Mouse (Mus musculus): ENCODE measurements around the gene Magi1. TPM values are rescaled to one million over a fixed set of nuclear protein-coding genes. Genes with fewer than 3 reads are reported as not detected.

Gene Magi1
- polyA plus RNA-seq, 1 experiment from 2014 or later = 7.9 TPM

- H3K27ac ChIP-seq (replicated peaks in 1 of 2; ENCODE audit: control insufficient read depth in 1 of 2, insufficient read depth in 1 of 2, low read depth in 2 of 2, low read length in 2 of 2) = no peak overlapping the region
- H3K4me2 ChIP-seq (ENCODE audit: low read length) = no peak overlapping the region
- peaks cover 5 to 9% of the 10 kb centered on the region in 2 experiments; a peak in 2 of 4 replicates for H3K4me1 ChIP-seq (ENCODE audit: control insufficient read depth in 2 of 2, insufficient read depth in 2 of 2, low read length in 2 of 2)
- no peak for ATAC-seq (ENCODE audit: insufficient number of reproducible peaks, insufficient read depth, low FRiP score, low read depth)
- no peaks in the 10 kb centered on the region for H3K9me3 ChIP-seq (ENCODE audit: control insufficient read depth, low read length)
- H3K9ac ChIP-seq (ENCODE audit: low read length) = no peak overlapping the region
- WGBS = 80% methylated on average over 9 of the region's 9 CpGs
- no peaks in the 10 kb centered on the region for H3K27me3 ChIP-seq (ENCODE audit: control insufficient read depth, insufficient read depth, low read length)
- H3K4me3 ChIP-seq (ENCODE audit: control insufficient read depth in 1 of 2, insufficient read depth in 1 of 2, low read depth in 1 of 2, low read length in 2 of 2) = no peak overlapping the region
- no peaks in the 10 kb centered on the region for H3K36me3 ChIP-seq (ENCODE audit: control insufficient read depth, insufficient read depth, low read length)
These were observed 461.4 kb downstream of the Magi1 start for GRCm38 (mm10) chr6:93822221-93822897.

- Histone ChIP-seq H3K9ac (ENCODE audit: low read length) (no peak overlapping the region), H3K4me3 (ENCODE audit: control insufficient read depth in 1 of 2, insufficient read depth in 1 of 2, low read depth in 1 of 2, low read length in 2 of 2) (no peak overlapping the region), H3K4me1 (ENCODE audit: control insufficient read depth in 2 of 2, insufficient read depth in 2 of 2, low read length in 2 of 2) (peaks cover 3 to 6% of the 10 kb centered on the region in 2 experiments; a peak in 2 of 4 replicates), H3K4me2 (ENCODE audit: low read length) (no peak overlapping the region), H3K27ac (replicated peaks in 1 of 2; ENCODE audit: control insufficient read depth in 1 of 2, insufficient read depth in 1 of 2, low read depth in 2 of 2, low read length in 2 of 2) (no peak overlapping the region), H3K9me3 (ENCODE audit: control insufficient read depth, low read length) (no peaks in the 10 kb centered on the region), H3K36me3 (ENCODE audit: control insufficient read depth, insufficient read depth, low read length) (no peaks in the 10 kb centered on the region), H3K27me3 (ENCODE audit: control insufficient read depth, insufficient read depth, low read length) (no peaks in the 10 kb centered on the region)
- WGBS = 78% methylated on average over 7 of the region's 7 CpGs
- no peak for ATAC-seq (ENCODE audit: insufficient number of reproducible peaks, insufficient read depth, low FRiP score, low read depth)
These were observed 462.2 kb downstream of the Magi1 start for GRCm38 (mm10) chr6:93821512-93821911.

DNA sequence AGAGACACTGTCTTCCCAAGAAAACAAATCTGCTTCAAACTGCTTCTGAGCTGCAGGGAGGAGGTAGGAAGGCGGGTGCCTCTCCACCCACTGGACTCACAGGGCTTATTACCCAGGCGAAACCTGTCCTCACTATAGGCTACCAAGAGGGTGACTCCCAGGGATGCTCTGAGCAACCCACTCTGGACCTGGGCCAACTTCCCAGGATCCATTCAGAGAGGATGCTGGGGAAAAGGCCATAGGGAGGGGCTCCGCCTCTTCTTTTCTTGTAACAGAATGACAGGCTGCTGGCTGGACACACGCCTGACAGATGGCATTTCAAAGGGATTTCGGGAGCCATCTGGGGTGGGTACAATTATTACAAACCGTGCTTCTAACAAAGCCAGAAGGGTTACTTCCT is 463.8 kb downstream of the Magi1 start:
- no peak for ATAC-seq (ENCODE audit: insufficient number of reproducible peaks, insufficient read depth, low FRiP score, low read depth)
- no peaks in the 10 kb centered on the region for H3K9me3 ChIP-seq (ENCODE audit: control insufficient read depth, low read length)
- 50% methylated on average over 6 of the region's 6 CpGs for WGBS

GRCm38 (mm10) chr6:93819282-93819681 is 464.4 kb downstream of the Magi1 start:
- H3K4me3 ChIP-seq (ENCODE audit: control insufficient read depth in 1 of 2, insufficient read depth in 1 of 2, low read depth in 1 of 2, low read length in 2 of 2) = no peak overlapping the region
- no peak overlapping the region for H3K4me2 ChIP-seq (ENCODE audit: low read length)
- H3K36me3 ChIP-seq (ENCODE audit: control insufficient read depth, insufficient read depth, low read length) = no peaks in the 10 kb centered on the region
- peaks cover 3 to 6% of the 10 kb centered on the region in 2 experiments; a peak in 2 of 4 replicates for H3K4me1 ChIP-seq (ENCODE audit: control insufficient read depth in 2 of 2, insufficient read depth in 2 of 2, low read length in 2 of 2)
- no peak overlapping the region for H3K9ac ChIP-seq (ENCODE audit: low read length)
- H3K27me3 ChIP-seq (ENCODE audit: control insufficient read depth, insufficient read depth, low read length) = no peaks in the 10 kb centered on the region
- H3K9me3 ChIP-seq (ENCODE audit: control insufficient read depth, low read length) = no peaks in the 10 kb centered on the region
- 95% methylated on average over 4 of the region's 4 CpGs for WGBS
- no peak for ATAC-seq (ENCODE audit: insufficient number of reproducible peaks, insufficient read depth, low FRiP score, low read depth)
- H3K27ac ChIP-seq (replicated peaks in 1 of 2; ENCODE audit: control insufficient read depth in 1 of 2, insufficient read depth in 1 of 2, low read depth in 2 of 2, low read length in 2 of 2) = no peak overlapping the region

More for the DNA sequence above, 463.8 kb downstream of the Magi1 start:
- Histone ChIP-seq H3K4me1 (ENCODE audit: control insufficient read depth in 2 of 2, insufficient read depth in 2 of 2, low read length in 2 of 2) (peaks cover 3 to 6% of the 10 kb centered on the region in 2 experiments; a peak in 2 of 4 replicates), H3K4me3 (ENCODE audit: control insufficient read depth in 1 of 2, insufficient read depth in 1 of 2, low read depth in 1 of 2, low read length in 2 of 2) (no peak overlapping the region), H3K27ac (replicated peaks in 1 of 2; ENCODE audit: control insufficient read depth in 1 of 2, insufficient read depth in 1 of 2, low read depth in 2 of 2, low read length in 2 of 2) (no peak overlapping the region), H3K4me2 (ENCODE audit: low read length) (no peak overlapping the region), H3K27me3 (ENCODE audit: control insufficient read depth, insufficient read depth, low read length) (no peaks in the 10 kb centered on the region), H3K36me3 (ENCODE audit: control insufficient read depth, insufficient read depth, low read length) (no peaks in the 10 kb centered on the region), H3K9ac (ENCODE audit: low read length) (no peak overlapping the region)

GRCm38 (mm10) chr6:93818494-93818893 is 465.2 kb downstream of the Magi1 start:
- WGBS = 77% methylated on average over 4 of the region's 4 CpGs
- H3K9me3 ChIP-seq (ENCODE audit: control insufficient read depth, low read length) = no peaks in the 10 kb centered on the region
- peaks cover 3 to 6% of the 10 kb centered on the region in 2 experiments; a peak in 2 of 4 replicates for H3K4me1 ChIP-seq (ENCODE audit: control insufficient read depth in 2 of 2, insufficient read depth in 2 of 2, low read length in 2 of 2)
- no peaks in the 10 kb centered on the region for H3K36me3 ChIP-seq (ENCODE audit: control insufficient read depth, insufficient read depth, low read length)
- H3K27me3 ChIP-seq (ENCODE audit: control insufficient read depth, insufficient read depth, low read length) = no peaks in the 10 kb centered on the region
- no peak for ATAC-seq (ENCODE audit: insufficient number of reproducible peaks, insufficient read depth, low FRiP score, low read depth)
- no peak overlapping the region for H3K4me2 ChIP-seq (ENCODE audit: low read length)
- H3K4me3 ChIP-seq (ENCODE audit: control insufficient read depth in 1 of 2, insufficient read depth in 1 of 2, low read depth in 1 of 2, low read length in 2 of 2) = no peak overlapping the region
- no peak overlapping the region for H3K9ac ChIP-seq (ENCODE audit: low read length)
- no peak overlapping the region for H3K27ac ChIP-seq (replicated peaks in 1 of 2; ENCODE audit: control insufficient read depth in 1 of 2, insufficient read depth in 1 of 2, low read depth in 2 of 2, low read length in 2 of 2)

DNA sequence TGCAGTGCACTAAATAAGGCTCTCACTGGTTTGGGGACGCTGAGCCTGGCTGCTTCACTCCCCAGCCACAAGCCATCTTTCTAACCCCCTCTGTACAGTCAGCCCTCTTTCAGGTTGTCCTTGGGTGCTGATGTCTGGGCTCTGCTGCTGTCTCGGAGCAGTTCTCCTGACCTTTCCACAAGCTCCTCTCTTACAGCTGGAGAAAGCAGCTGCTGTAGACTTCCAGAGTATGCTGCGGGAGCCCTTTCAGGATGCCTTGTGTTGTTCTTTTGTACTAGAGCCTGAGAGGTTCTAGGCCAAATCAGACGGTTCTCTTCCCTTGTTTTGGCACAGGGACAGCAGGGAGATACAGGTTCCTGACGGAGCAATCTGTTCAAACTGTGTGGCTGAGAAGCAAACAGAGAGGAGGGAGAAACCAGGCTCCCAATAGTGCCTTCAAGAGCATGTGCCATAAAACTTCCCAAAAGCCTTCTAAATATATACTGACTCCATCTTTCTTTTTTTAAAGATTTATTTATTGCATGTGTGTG is 478.2 kb downstream of the Magi1 start:
- WGBS = 62% methylated on average over 5 of the region's 5 CpGs
- Histone ChIP-seq H3K27me3 (ENCODE audit: control insufficient read depth, insufficient read depth, low read length) (no peaks in the 10 kb centered on the region), H3K4me2 (ENCODE audit: low read length) (no peak overlapping the region), H3K36me3 (ENCODE audit: control insufficient read depth, insufficient read depth, low read length) (no peaks in the 10 kb centered on the region), H3K9ac (ENCODE audit: low read length) (no peak overlapping the region), H3K4me1 (ENCODE audit: control insufficient read depth in 2 of 2, insufficient read depth in 2 of 2, low read length in 2 of 2) (peaks cover 2 to 14% of the 10 kb centered on the region in 2 experiments; a peak in 3 of 4 replicates), H3K4me3 (ENCODE audit: control insufficient read depth in 1 of 2, insufficient read depth in 1 of 2, low read depth in 1 of 2, low read length in 2 of 2) (no peak overlapping the region), H3K27ac (replicated peaks in 1 of 2; ENCODE audit: control insufficient read depth in 1 of 2, insufficient read depth in 1 of 2, low read depth in 2 of 2, low read length in 2 of 2) (no peak overlapping the region), H3K9me3 (ENCODE audit: control insufficient read depth, low read length) (no peaks in the 10 kb centered on the region)
- no peak for ATAC-seq (ENCODE audit: insufficient number of reproducible peaks, insufficient read depth, low FRiP score, low read depth)

- 4% methylated on average over 4 of the region's 4 CpGs for WGBS
- no peaks in the 10 kb centered on the region for H3K36me3 ChIP-seq (ENCODE audit: control insufficient read depth, insufficient read depth, low read length)
- 0 out of 4 replicates have a peak overlapping the region, but pooled peaks of 1 of the 2 experiments have one; percentile 1 for H3K4me3 ChIP-seq (ENCODE audit: control insufficient read depth in 1 of 2, insufficient read depth in 1 of 2, low read depth in 1 of 2, low read length in 2 of 2)
- H3K27me3 ChIP-seq (ENCODE audit: control insufficient read depth, insufficient read depth, low read length) = no peaks in the 10 kb centered on the region
- peak overlapping the region; percentile 30 to 54 for H3K27ac ChIP-seq (replicated peaks in 1 of 2; ENCODE audit: control insufficient read depth in 1 of 2, insufficient read depth in 1 of 2, low read depth in 2 of 2, low read length in 2 of 2)
- no peaks in the 10 kb centered on the region for H3K9me3 ChIP-seq (ENCODE audit: control insufficient read depth, low read length)
- H3K9ac ChIP-seq (ENCODE audit: low read length) = no peak overlapping the region
- ATAC-seq (ENCODE audit: insufficient number of reproducible peaks, insufficient read depth, low FRiP score, low read depth) = no peak
- H3K4me1 ChIP-seq (ENCODE audit: control insufficient read depth in 2 of 2, insufficient read depth in 2 of 2, low read length in 2 of 2) = peaks cover 2 to 7% of the 10 kb centered on the region in 2 experiments; a peak in 3 of 4 replicates
- peak overlapping the region; percentile 16 for H3K4me2 ChIP-seq (ENCODE audit: low read length)
These were observed 481.3 kb downstream of the Magi1 start for GRCm38 (mm10) chr6:93802390-93802789.
